Mouse (Mus musculus) G1E (cell line): Measurements from ENCODE around the gene Gca. TPM values are rescaled to one million over a fixed set of nuclear protein-coding genes. Genes with fewer than 3 reads are reported as not detected.

Experiments used
- ATAC-seq: 2 replicates; pipeline ENCODE4 v1.8.0; 2016; ENCODE audit warnings: mild to moderate bottlenecking; ENCODE audit not compliant: insufficient number of reproducible peaks, poor library complexity, low FRiP score, severe bottlenecking; ENCODE audit errors: extremely low read depth
- DNase-seq: peaks from one replicate; pipeline ENCODE4 v3.0.0; 2012; ENCODE audit warnings: low spot score
- H3K27me3 ChIP-seq: 2 replicates; pipeline ENCODE4 v1.6.1; 2012; ENCODE audit warnings: mild to moderate bottlenecking, low read length, inconsistent platforms; ENCODE audit not compliant: insufficient read depth
- H3K36me3 ChIP-seq: replicated peaks from 2 replicates; pipeline ENCODE3; 2012; ENCODE audit warnings: mild to moderate bottlenecking, inconsistent platforms
- H3K4me1 ChIP-seq: 2 replicates; pipeline ENCODE4 v1.6.1; 2012; ENCODE audit warnings: low read depth, low read length, inconsistent platforms, mixed read lengths; ENCODE audit not compliant: insufficient read depth
- H3K4me3 ChIP-seq: 2 replicates; pipeline ENCODE4 v1.5.1; 2012; ENCODE audit warnings: low read depth, mild to moderate bottlenecking, inconsistent platforms, low read length, moderate library complexity, mixed read lengths
- H3K9me3 ChIP-seq: replicated peaks from 2 replicates; pipeline ENCODE4 v1.6.1; 2012; ENCODE audit warnings: inconsistent platforms
- CTCF ChIP-seq: IDR thresholded peaks from 2 replicates; pipeline ENCODE4 v1.5.1; 2012; ENCODE audit warnings: low read depth, low read length, inconsistent platforms, mixed read lengths
- GATA1 ChIP-seq: IDR thresholded peaks from 2 replicates; pipeline ENCODE4 v1.6.1; 2012; ENCODE audit warnings: borderline replicate concordance, low read length, inconsistent platforms, mixed read lengths
- GATA2 ChIP-seq: IDR thresholded peaks from 2 replicates; pipeline ENCODE4 v1.6.1; 2012; ENCODE audit warnings: low read depth, low read length, inconsistent platforms, borderline replicate concordance
- POLR2AphosphoS5 ChIP-seq: IDR thresholded peaks from 2 replicates; pipeline ENCODE4 v1.6.1; 2012; ENCODE audit warnings: low read depth, low read length, inconsistent platforms; ENCODE audit not compliant: insufficient replicate concordance
- TAL1 ChIP-seq: conservative IDR thresholded peaks from 2 replicates; pipeline ENCODE4 v1.6.1; 2012; ENCODE audit warnings: low read depth, low read length, inconsistent platforms, mixed read lengths
- polyA plus RNA-seq: library from polyadenylated mRNA; stranded (reverse); fragments of >175 nt; gene quantifications from 2 replicates; pipeline ENCODE4 v1.2.3, GENCODE M21; 2012
- total RNA-seq, 2 experiments: library from RNA; stranded (forward) in 1 of 2; stranded (reverse) in 1 of 2; fragments of 200-1000 nt in 1 of 2; fragments of >200 nt in 1 of 2; fragmentation: Nextera tagmentation in 1 of 2; gene quantifications; 2 replicates each; pipeline ENCODE4 v1.2.3; 2014 to 2017

Gca gene
- total and polyA plus RNA-seq, 3 experiments = 0.90 to 38.0 (median 4.3) TPM

DNA sequence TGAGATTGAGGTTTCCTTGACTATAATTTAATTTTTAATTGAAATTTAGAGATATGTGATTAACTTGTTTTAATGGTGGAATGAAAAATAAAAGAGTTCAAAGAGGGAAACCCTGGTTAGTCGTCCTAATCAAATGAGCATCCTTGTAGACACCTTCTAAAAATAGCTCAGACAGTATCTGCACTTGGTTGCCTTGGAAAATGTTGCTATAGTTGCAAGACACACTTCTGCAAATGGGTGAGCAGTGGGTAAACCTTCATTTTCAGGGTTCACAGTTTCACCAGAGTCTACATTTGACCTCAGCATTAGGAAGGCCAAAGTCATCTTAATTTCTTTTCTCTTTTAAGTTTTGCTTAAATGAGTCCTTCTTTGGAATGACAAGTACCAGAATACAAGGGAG lies 54.3 kb downstream of the Gca start:
- Histone ChIP-seq H3K4me1 (no peaks in the 10 kb centered on the region), H3K4me3 (no peak overlapping the region), H3K27me3 (no peaks in the 10 kb centered on the region), H3K36me3 (no peaks in the 10 kb centered on the region), H3K9me3 (no peaks in the 10 kb centered on the region)
- no peak for TF ChIP-seq GATA2
- TF ChIP-seq POLR2AphosphoS5 = no peak
- no peak for TF ChIP-seq GATA1
- TF ChIP-seq TAL1 = no peak
- TF ChIP-seq CTCF = no peak
- no peak for DNase-seq
- ATAC-seq = no peak

GRCm38 (mm10) chr2:62725946-62726345 lies 61.9 kb downstream of the Gca start:
- Histone ChIP-seq H3K4me1 (no peaks in the 10 kb centered on the region), H3K4me3 (no peak overlapping the region), H3K36me3 (no peaks in the 10 kb centered on the region), H3K27me3 (no peaks in the 10 kb centered on the region), H3K9me3 (no peaks in the 10 kb centered on the region)
- ATAC-seq (no peak), DNase-seq (no peak)
- TF ChIP-seq POLR2AphosphoS5 (no peak), GATA1 (no peak), GATA2 (no peak), TAL1 (no peak), CTCF (no peak)

DNA sequence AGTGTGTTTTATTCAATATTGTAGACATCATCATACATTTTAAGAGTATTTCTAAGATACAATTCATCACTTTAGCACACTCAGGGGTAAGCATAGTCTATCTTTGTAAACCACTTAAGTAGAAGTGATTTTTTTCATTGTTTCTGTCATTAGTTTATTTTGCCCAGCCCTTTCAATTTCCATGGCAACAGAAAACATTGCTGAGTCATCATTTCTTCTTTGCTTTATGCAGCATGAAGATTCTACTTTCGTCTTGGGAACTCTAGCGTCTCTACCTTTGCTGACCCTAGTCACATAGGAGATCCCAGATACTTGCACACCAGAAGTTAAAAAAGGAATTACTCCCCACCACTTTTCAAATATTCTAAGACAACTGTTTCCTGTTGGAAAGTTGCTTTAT lies 63.6 kb downstream of the Gca start:
- ATAC-seq = no peak
- no peak overlapping the region for H3K4me3 ChIP-seq
- H3K9me3 ChIP-seq = no peaks in the 10 kb centered on the region
- no peaks in the 10 kb centered on the region for H3K36me3 ChIP-seq
- DNase-seq = no peak
- TF ChIP-seq GATA1 (no peak), CTCF (no peak), POLR2AphosphoS5 (no peak), GATA2 (no peak), TAL1 (no peak)
- H3K27me3 ChIP-seq = no peaks in the 10 kb centered on the region
- H3K4me1 ChIP-seq = no peaks in the 10 kb centered on the region

DNA sequence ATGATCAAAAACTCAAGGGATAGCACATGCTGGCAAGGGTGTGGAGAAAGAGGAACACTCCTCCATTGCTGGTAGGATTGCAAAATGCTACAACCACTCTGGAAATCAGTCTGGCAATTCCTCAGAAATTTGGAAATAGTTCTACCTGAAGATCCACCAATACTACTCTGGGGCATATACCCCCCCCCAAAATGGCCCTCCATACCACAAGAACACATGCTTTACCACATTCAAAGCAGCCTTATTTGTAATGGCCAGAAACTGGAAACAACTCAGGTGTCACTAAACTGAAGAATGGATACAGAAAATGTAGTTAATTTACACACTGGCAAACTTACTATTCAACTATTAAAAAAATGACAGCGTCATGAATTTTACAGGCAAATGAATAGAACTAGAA lies 66.6 kb downstream of the Gca start:
- ATAC-seq (no peak), DNase-seq (no peak)
- H3K9me3 ChIP-seq = no peaks in the 10 kb centered on the region

GRCm38 (mm10) chr2:62743098-62743497 lies 79.0 kb downstream of the Gca start:
- no peak for TF ChIP-seq POLR2AphosphoS5
- H3K9me3 ChIP-seq = no peaks in the 10 kb centered on the region
- no peaks in the 10 kb centered on the region for H3K4me1 ChIP-seq
- DNase-seq = no peak
- no peaks in the 10 kb centered on the region for H3K27me3 ChIP-seq
- H3K4me3 ChIP-seq = no peak overlapping the region
- no peak for ATAC-seq
- no peaks in the 10 kb centered on the region for H3K36me3 ChIP-seq

More for the DNA sequence above, 66.6 kb downstream of the Gca start:
- no peaks in the 10 kb centered on the region for H3K27me3 ChIP-seq
- no peak for TF ChIP-seq GATA1
- TF ChIP-seq TAL1 = no peak
- TF ChIP-seq GATA2 = no peak
- no peaks in the 10 kb centered on the region for H3K4me1 ChIP-seq
- H3K36me3 ChIP-seq = no peaks in the 10 kb centered on the region
- no peak overlapping the region for H3K4me3 ChIP-seq

Other genes with a start within 250 kb of the Gca start
- 1.7 TPM in 1 of 2 replicates, not detected in the other for gene Gcg, start 180.6 kb upstream of the Gca start, total RNA-seq (2014; fragmentation: Nextera tagmentation)
- 0.16 and 0.41 TPM in 2 replicates for gene Gcg, start 180.6 kb upstream of the Gca start, total RNA-seq (2017)
- gene Gcg, start 180.6 kb upstream of the Gca start, polyA plus RNA-seq = 0.05 TPM in 1 of 2 replicates, not detected in the other
- gene Fap, start 90.2 kb upstream of the Gca start, total RNA-seq (2014; fragmentation: Nextera tagmentation) = not detected in 2 replicates
- gene Fap, start 90.2 kb upstream of the Gca start, total RNA-seq (2017) = 0.23 TPM in 1 of 2 replicates, not detected in the other
- gene Fap, start 90.2 kb upstream of the Gca start, polyA plus RNA-seq = not detected in 2 replicates
- gene Ifih1, start 18.0 kb upstream of the Gca start, total RNA-seq (2014; fragmentation: Nextera tagmentation) = 27.5 and 31.9 TPM in 2 replicates
- 16.1 and 20.8 TPM in 2 replicates for gene Ifih1, start 18.0 kb upstream of the Gca start, total RNA-seq (2017)
- 7.0 and 7.2 TPM in 2 replicates for gene Ifih1, start 18.0 kb upstream of the Gca start, polyA plus RNA-seq